Mouse (Mus musculus): ENCODE measurements around the gene Gins1.

Gene Gins1

DNA sequence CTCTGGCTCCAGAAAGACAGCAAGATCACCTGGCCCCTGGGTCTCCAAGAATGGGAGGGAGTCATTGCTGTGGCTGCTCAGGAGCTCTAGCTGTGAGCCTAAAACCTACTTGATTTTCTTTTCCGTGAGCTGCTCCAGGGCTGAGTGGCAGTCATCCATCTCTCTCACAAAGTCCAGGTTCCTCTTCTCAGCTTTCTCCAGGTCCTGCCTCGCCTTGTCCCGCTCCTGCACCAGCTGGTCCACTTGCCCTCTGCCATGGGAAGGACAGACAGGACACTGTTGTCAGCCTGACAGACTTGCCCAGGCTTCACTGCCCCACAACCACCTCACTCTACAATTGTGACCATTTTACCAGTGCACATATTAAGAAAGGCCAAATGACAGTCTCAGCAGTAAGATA, 58.0 kb downstream of the Gins1 start:
- no peak for DNase-seq

DNA sequence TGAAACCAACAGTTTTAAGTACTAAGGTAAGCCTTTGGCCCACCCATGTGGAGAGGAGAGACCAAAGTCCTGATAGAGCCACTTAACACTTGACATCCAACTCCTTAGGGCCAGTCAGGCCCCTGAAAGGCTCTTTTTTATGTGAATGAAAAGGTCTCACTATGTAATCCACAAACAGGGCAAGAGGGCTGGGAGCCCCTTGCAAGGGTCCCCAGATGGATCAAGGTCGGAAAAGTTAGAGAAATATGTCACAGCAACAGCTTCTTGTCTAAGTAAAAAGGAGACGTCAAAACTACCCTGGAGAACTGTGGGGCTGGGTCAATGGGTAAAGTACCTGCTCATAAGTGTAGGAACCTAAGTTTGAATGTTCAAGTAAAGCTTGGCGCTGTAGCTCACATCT, 59.4 kb downstream of the Gins1 start:
- DNase-seq = no peak

DNA sequence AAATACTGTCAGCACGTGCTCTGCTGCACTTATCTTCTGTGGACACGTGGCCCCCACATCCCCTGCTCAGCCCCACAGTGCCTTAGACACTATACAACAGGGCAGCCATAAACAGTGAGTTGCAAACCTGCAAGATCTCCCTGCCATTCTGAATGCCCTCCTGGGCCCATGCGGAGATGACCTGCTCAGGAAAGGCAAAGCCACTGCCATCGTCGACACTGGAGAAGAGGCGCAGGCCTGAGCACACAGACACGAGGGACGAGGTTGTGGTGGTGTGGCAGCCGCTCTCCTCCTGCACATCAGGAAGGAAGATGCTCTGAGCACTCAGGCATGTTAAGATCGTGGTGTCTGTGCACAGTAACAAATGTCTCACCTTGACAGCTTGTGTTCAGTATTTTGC, 60.8 kb downstream of the Gins1 start:
- DNase-seq = no peak

DNA sequence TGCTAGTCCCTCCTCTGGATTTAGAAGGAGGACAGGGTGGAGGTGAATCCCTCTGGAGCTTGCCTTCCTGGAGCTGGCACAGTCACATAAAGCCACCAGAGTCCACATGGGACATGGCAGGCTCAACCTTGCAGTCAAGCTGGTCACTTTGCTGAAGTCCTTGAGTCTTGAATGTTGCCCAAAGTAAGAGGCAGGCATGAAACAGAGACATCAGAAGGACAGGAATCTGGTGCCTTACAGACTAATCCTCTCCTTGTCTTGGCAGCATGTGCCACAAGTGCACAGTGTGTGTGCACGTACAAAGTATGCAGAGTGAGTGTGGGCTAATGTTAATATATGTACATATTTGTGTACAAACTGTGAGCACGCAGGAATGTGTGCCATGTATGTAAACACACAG, 62.3 kb downstream of the Gins1 start:
- DNase-seq = no peak

DNA sequence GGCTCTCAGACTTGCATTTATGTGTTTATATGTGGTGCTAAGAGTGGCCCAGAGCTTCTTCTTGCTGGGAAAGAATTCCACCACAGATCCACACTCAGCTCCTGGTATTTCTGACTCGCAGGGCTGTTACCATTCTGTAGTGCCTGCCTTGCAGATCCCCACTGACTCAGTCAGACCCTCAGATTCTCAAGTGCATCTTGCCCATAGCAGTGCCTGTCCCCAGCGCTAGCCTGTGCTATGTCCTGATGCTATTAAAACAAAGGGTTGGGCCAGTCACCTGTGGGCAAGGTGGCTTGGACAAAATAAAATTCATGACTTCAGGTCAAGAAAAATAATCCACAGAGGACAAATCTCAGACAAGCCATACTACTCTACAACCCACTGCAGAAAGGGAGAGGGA, 64.0 kb downstream of the Gins1 start:
- DNase-seq = no peak

DNA sequence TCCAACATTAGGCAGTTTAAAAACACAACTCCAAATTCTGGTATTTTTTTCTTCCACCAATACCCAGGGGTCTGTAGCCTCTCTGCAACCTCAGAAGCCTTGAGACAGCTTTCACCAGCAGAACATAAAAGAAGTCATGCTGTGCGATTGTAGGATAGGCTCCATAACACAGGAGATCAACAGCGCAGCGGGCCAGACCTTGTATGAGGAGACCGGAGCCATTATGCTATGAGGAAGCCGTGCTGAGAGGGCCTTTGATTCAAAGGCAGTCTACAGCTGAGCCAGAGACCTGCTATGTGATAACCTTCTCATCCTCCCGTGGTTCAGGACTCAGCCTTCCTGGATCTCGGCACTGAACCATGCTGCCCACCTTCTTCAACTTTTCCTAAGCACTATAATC, 66.7 kb downstream of the Gins1 start:
- DNase-seq = no peak

DNA sequence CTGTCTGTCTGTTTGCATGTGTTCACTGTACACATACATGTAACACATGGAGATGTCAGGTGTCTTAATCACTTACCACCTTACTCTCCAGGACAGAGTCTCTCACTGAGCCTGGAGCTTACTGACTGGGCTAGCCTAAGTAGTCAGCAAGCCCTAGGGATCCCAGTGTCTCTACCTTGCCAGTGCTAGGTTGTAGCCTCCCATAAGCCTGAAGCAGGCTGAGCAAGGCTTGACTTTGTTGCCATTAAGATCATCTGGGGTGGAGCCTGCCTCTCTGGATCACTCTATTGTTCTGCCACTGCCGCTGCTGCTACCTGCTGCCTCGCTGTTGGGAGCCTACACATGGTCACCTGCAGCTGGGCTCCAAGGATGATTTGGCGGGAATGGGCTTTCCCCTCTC, 67.5 kb downstream of the Gins1 start:
- no peak for DNase-seq

DNA sequence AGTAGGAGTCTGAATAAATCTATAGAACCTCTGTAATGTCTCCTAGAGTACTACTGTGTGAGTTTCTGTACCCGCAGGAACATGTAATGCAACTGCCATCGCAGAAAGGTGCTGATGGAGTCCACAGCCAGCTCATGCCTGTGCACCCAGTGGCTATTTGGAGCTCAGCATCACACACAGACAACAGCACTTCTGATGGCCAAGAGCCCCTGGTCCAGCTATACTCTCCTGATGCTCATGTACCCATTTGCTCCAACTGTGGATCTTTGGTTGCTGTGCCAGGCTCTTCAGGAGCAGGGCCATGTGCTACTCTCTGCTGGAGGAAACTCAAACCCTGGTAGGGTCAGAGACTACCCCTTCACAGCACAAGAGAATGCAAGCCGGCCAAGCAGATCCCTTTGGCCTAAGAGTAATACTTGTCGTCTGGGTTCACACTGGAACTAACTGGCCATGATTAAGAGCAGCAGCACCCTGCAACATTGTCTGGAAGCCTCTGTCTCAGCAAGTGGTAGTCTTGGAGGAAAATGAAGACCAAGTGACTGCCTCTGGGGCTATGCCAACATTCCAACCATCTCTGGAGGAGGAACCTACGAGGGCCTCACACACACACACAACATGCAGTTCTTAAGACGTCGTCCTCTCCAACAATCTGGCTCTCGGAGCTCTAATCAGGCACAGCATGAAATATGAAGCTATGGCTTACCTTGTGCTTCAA, 68.4 kb downstream of the Gins1 start:
- DNase-seq = no peak

DNA sequence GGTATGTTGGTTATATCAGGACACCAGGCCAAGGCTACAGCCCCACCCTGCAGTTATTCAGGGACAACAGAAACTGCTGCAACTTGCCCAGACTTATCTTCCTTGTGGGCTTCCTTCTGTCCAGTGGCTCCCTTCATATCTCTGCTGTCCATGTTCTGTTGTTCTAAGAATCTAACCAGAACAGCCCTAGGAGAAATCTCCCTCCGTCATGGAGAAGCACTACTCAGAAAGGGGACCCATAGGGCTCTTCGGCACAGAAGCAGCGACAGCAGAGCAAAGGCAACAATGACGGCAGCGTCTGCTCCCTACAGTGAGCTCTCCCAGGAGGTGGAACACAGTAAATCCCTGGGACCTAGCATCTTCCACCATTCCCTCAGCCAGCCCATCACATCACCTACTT, 71.7 kb downstream of the Gins1 start:
- DNase-seq = no peak

DNA sequence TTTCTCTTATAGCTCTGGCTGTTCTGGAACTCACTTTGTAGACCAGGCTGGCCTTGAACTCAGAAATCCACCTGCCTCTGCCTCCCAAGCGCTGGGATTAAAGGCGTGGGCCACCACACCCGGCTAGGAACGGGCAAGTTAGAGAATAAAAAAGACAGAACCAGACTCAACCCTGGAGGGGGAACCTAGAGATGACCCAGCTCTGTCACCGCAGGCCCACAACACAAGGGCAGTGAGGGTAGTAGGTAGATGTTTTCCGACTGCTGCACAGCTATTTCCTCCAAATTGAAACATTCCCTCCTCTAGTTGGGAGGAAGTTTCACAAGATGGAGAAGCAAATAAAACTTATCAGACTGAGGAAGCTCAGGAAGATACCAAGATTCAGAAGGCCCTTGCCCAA, 72.5 kb downstream of the Gins1 start:
- no peak for DNase-seq

DNA sequence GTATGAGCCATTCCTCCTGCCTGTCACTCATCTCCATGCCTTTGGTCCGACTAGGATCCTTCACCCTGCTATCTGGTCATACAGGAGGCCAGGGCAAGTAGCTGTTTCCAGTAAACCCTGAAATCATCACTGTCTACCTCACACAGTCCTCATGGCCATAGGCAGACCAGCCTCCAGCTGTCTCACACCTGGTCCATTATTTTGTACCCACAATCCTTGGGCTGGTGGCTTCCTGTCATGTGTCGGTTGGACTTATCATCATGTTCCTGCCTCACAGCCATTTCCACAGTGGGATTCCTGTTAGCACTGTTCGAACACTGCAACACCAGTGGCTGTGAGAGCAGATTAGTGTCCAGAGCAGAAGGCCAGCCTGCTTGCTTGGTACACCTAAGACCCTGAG, 73.6 kb downstream of the Gins1 start:
- no peak for DNase-seq

DNA sequence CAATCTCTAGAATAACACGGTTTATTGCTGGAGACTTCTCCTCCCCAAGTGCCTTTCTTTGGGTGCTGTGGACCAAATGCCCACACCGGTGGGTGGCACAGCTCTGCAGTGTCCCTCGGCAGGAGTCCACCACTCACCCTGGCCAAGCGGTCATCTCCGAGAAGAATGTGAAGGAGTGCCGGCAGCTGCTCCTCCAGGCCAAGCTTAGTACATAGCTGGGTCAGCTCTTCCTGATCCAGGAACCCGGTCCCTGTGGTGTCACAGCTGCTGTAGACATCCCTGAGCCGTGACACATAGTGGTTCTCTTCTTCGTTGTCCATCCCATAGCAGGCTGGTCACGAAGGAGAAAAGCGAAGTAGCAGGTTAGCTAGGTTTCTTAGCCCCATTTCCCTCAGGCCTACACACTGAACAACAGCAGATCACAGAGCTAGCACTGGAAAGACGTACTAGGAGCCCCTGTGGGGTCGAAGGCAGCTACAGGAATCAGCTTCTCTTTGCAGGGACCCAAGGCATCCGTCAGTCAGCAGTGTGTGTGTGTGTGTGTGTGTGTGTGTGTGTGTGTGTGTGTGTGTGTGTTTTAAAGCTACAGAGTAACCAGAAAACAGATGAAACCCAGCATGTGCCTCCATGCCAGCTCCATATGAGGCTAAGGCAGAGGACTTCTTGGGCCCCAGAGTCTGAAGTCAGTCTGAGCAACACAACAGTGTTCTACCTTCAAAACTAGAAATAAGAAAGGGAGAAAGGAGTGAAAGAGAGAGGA, 74.8 kb downstream of the Gins1 start:
- DNase-seq = no peak

Measured in kidney, postnatal 4 days (tissue).